Mouse (Mus musculus) fat pad, adult 2 months (tissue): ENCODE results near the gene Dync1i1.
"Not testable (repeated sequence)": the region's sequence is repeated elsewhere in the genome, so short reads cannot be mapped to it uniquely, and the experiment has no call there.

Source experiments
- DNase-seq: peaks from one replicate; pipeline ENCODE4 v3.0.0-alpha.2; 2011; ENCODE audit warnings: low read depth, low spot score; ENCODE audit errors: extremely low read depth

Gene Dync1i1

GRCm38 (mm10) chr6:5725611-5726236 lies at the start of gene Dync1i1:
TSS of gene Dync1i1 (plus strand) at chr6:5725639.
- no peak for DNase-seq

GRCm38 (mm10) chr6:5679738-5680137 lies 45.7 kb upstream of the Dync1i1 start:
- no peak for DNase-seq

GRCm38 (mm10) chr6:5701826-5702225 lies 23.6 kb upstream of the Dync1i1 start:
- DNase-seq = no peak

GRCm38 (mm10) chr6:5707894-5708293 lies 17.5 kb upstream of the Dync1i1 start:
- not testable (repeated sequence) for DNase-seq

GRCm38 (mm10) chr6:5710063-5710605 lies 15.3 kb upstream of the Dync1i1 start:
- no peak for DNase-seq

- no peak for DNase-seq
Measured at GRCm38 (mm10) chr6:5712620-5713019, 12.8 kb upstream of the Dync1i1 start.

GRCm38 (mm10) chr6:5715101-5715618 lies 10.3 kb upstream of the Dync1i1 start:
- DNase-seq = no peak

- no peak for DNase-seq
Measured at GRCm38 (mm10) chr6:5718955-5719354, 6.5 kb upstream of the Dync1i1 start.

GRCm38 (mm10) chr6:5720716-5721115 lies 4.7 kb upstream of the Dync1i1 start:
- DNase-seq = not testable (repeated sequence)

GRCm38 (mm10) chr6:5723986-5724385 lies 1.5 kb upstream of the Dync1i1 start:
- DNase-seq = no peak

GRCm38 (mm10) chr6:5726237-5726670 lies 815 bp downstream of the Dync1i1 start:
- no peak for DNase-seq

- no peak for DNase-seq
Measured at GRCm38 (mm10) chr6:5733217-5733616, 7.8 kb downstream of the Dync1i1 start.

- DNase-seq = no peak
Measured at GRCm38 (mm10) chr6:5734398-5734797, 9.0 kb downstream of the Dync1i1 start.

- DNase-seq = no peak
Measured at GRCm38 (mm10) chr6:5734862-5735261, 9.4 kb downstream of the Dync1i1 start.

GRCm38 (mm10) chr6:5739711-5740110 lies 14.3 kb downstream of the Dync1i1 start:
- no peak for DNase-seq

- no peak for DNase-seq
Measured at GRCm38 (mm10) chr6:5741395-5742032, 16.1 kb downstream of the Dync1i1 start.

GRCm38 (mm10) chr6:5750079-5750711 lies 24.8 kb downstream of the Dync1i1 start:
- peak; percentile 25 for DNase-seq

- no peak for DNase-seq
Measured at GRCm38 (mm10) chr6:5752128-5752527, 26.7 kb downstream of the Dync1i1 start.

- no peak for DNase-seq
Measured at GRCm38 (mm10) chr6:5752617-5753016, 27.2 kb downstream of the Dync1i1 start.

GRCm38 (mm10) chr6:5756509-5757130 lies 31.2 kb downstream of the Dync1i1 start:
- DNase-seq = no peak

GRCm38 (mm10) chr6:5762943-5763342 lies 37.5 kb downstream of the Dync1i1 start:
- DNase-seq = no peak
